Mouse (Mus musculus) embryonic fibroblast, embryonic 13.5 days (primary cell): ENCODE data around the gene Mnd1. TPM values are rescaled to one million over a fixed set of nuclear protein-coding genes. Genes with fewer than 3 reads are reported as not detected.

ENCODE experiments used
- H3K27ac ChIP-seq: 2 replicates; pipeline ENCODE4 v1.5.1; 2012; ENCODE audit warnings: low read length, control low read depth, inconsistent platforms; ENCODE audit not compliant: insufficient read depth
- H3K4me1 ChIP-seq: 2 replicates; pipeline ENCODE4 v1.6.1; 2011; ENCODE audit warnings: low read length; ENCODE audit not compliant: control insufficient read depth, insufficient read depth
- H3K4me3 ChIP-seq: 2 replicates; pipeline ENCODE4 v1.5.1; 2011; ENCODE audit warnings: mild to moderate bottlenecking, control low read depth, low read length; ENCODE audit not compliant: insufficient read depth
- CTCF ChIP-seq: IDR thresholded peaks from 2 replicates; pipeline ENCODE4 v1.5.1; 2011; ENCODE audit warnings: mild to moderate bottlenecking, control low read depth, low read length, moderate library complexity, borderline replicate concordance; ENCODE audit not compliant: insufficient read depth
- POLR2A ChIP-seq: IDR thresholded peaks from 2 replicates; pipeline ENCODE4 v1.6.1; 2011; ENCODE audit warnings: low read depth, mild to moderate bottlenecking, control low read depth, low read length, moderate library complexity
- polyA plus RNA-seq: library from polyadenylated mRNA; stranded (reverse); fragments of >200 nt; gene quantifications from 2 replicates; pipeline ENCODE4 v1.2.4, GENCODE M21; 2011; ENCODE audit warnings: low read depth; ENCODE audit not compliant: missing spikeins, insufficient read length

The Mnd1 gene
- polyA plus RNA-seq = 4.0 and 5.4 TPM in 2 replicates

DNA sequence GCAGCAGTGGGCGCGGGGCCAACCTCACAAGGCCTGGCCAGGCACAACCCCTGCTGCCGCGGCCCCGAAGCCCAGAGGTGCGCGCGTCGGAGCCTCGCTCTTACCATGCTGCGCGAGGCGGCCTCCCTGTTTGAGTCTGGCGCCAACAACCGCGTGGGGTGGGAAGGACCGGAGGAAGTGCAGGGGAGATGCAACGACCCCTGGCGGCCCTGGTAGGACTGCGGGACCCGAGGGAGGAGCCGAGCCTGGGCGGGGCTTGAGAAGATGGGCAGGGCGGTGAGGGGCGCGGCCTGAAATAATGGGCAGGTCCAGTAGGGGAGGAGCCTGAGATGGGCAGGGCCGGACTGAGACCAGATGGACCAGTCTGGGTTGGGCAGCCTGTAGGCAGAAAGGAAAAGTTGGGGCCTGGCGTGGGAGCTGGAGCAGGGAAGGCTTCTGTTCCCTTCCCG is at the start of gene Mnd1:
TSS of gene Mnd1 (minus strand) at position 229 of the 449 bp plus-strand sequence.
- Histone ChIP-seq H3K27ac (no peak within 1 kb of the TSS), H3K4me3 (peak within 1 kb of the TSS; percentile 40), H3K4me1 (peaks cover 4% of the 10 kb centered on the region)
- TF ChIP-seq CTCF (peak; percentile 78), POLR2A (peak; percentile 80)

DNA sequence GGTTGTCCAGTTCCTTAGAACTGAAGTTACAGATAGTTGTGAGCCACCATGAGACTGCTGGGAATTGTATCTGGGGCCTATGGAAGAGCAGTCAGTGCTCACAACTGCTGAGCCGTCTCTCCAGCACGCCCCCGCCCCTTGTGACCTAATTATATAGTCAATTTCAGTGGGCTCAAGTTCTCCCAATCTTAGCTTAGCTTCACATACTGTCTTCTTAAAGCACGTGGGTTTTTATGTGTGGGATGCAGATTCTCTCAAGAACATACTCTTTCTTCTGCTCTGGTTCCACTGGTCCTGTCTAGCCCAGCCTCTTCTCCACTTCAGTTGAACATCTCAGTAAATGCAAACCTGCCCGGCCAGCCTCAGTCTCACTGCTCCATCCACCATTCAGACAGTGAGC is 49.1 kb upstream of the Mnd1 start:
- TF ChIP-seq CTCF (no peak), POLR2A (no peak)
- H3K4me1 ChIP-seq = 0 out of 2 replicates have a peak, but pooled peaks cover 5% of the 10 kb centered on the region
- H3K27ac ChIP-seq = no peak overlapping the region

GRCm38 (mm10) chr3:84200559-84201420 is 45.2 kb upstream of the Mnd1 start:
- TF ChIP-seq CTCF (no peak), POLR2A (no peak)
- Histone ChIP-seq H3K27ac (no peak overlapping the region), H3K4me1 (no peaks in the 10 kb centered on the region), H3K4me3 (no peak overlapping the region)

More for the DNA sequence above, 49.1 kb upstream of the Mnd1 start:
- H3K4me3 ChIP-seq = no peak overlapping the region

- no peak overlapping the region for H3K27ac ChIP-seq
- no peak overlapping the region for H3K4me3 ChIP-seq
- TF ChIP-seq CTCF (0 out of 2 replicates have a peak, but pooled peaks have one; percentile 2), POLR2A (no peak)
- H3K4me1 ChIP-seq = no peaks in the 10 kb centered on the region
Measured at GRCm38 (mm10) chr3:84199516-84199915, 43.9 kb upstream of the Mnd1 start.

- Histone ChIP-seq H3K27ac (no peak overlapping the region), H3K4me1 (no peaks in the 10 kb centered on the region), H3K4me3 (no peak overlapping the region)
- TF ChIP-seq POLR2A = no peak
- TF ChIP-seq CTCF = no peak
Measured at GRCm38 (mm10) chr3:84198229-84198628, 42.6 kb upstream of the Mnd1 start.

GRCm38 (mm10) chr3:84193881-84194280 is 38.3 kb upstream of the Mnd1 start:
- TF ChIP-seq CTCF (no peak), POLR2A (no peak)
- Histone ChIP-seq H3K4me3 (no peak overlapping the region), H3K27ac (no peak overlapping the region), H3K4me1 (no peaks in the 10 kb centered on the region; the same call in 1 of the 2 replicates)

DNA sequence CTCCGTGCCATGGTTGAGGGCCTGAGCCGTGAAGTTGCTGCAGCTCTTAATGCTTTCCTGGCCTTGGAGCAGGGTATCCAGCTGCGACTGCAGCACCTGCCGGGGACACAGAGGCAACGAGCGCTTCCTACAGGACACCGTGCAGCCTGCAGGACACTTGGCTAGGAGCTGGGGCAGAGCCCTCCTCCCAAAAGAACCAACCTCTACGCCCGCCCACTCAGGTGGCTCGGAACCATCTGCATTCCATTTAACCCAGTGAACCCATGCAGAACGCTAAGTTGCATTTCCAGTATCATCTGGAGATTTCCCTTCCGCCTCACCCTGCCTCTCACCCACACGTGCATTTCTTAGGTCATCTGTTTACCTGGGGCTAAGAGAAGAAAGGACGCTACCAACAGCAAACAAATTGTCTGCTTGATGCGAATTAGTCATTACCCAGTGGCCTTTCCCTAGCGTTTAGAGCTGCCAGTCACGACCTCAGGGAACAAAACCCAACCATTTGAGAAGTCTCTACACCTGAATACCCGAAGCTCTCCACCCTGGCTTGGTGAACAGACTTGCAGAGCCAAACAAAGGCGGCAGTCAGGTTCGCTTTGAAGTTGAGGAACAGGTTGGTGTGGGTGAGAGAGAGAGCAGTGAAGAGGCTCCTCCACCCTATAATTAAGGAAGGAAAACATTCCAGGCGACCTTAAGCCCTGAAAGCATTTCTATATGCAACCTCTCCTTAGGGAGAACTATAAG is 35.7 kb upstream of the Mnd1 start:
- H3K4me1 ChIP-seq = no peaks in the 10 kb centered on the region; the same call in 1 of the 2 replicates
- H3K4me3 ChIP-seq = no peak overlapping the region
- no peak overlapping the region for H3K27ac ChIP-seq
- TF ChIP-seq CTCF = no peak
- TF ChIP-seq POLR2A = no peak

GRCm38 (mm10) chr3:84190513-84191061 is 35.0 kb upstream of the Mnd1 start:
- TF ChIP-seq POLR2A = no peak
- Histone ChIP-seq H3K4me3 (no peak overlapping the region), H3K4me1 (no peaks in the 10 kb centered on the region; the same call in 1 of the 2 replicates), H3K27ac (no peak overlapping the region)

DNA sequence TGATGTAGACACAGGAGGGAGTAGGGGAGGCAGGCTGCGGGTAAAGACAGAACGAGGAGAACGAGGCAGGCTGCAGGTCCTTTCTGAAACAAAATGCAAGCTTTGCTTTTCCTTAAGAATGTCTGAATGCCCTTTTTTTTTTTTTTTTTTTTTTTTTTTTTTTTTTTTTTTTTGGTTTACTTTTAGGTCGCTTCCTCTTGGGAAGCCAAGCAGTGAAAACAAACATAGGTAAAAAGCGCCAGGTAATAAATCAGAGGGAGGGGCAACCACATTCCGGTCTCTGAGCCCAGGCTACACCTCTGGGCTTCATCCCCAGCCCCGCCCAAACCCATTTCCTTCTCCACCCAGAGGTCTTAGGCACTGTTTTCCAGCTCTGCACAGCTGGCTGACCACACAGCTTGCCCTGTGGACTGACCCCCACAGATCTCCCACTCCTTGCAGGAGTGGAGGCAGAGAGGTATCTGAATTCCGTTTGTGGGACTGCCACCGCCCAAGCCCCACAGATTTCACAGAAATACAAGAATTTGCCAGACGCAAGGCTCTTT is 34.1 kb upstream of the Mnd1 start:
- TF ChIP-seq POLR2A (no peak), CTCF (no peak)
- Histone ChIP-seq H3K27ac (no peak overlapping the region), H3K4me1 (no peaks in the 10 kb centered on the region; the same call in 1 of the 2 replicates), H3K4me3 (no peak overlapping the region)

DNA sequence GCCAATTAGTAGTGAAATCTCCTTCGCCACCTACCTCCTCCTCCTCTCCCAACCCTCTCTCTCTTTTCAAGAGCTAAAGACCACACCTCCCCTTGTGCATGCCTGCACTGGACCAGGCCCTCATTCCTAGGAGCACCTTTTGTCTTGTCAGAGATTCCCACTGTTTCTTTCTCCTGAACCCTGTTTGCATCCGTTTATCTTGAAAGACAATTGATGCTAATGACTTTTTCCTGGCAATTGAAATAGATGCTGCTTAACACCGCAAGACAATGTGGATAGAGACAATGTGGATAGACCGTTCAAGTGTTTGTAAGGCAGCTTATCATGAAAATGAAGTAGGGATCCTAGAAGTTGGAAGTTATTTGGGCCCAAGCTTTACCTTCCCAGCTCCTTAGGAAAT is 26.1 kb upstream of the Mnd1 start:
- no peak for TF ChIP-seq CTCF
- TF ChIP-seq POLR2A = no peak
- no peak overlapping the region for H3K27ac ChIP-seq
- no peak overlapping the region for H3K4me3 ChIP-seq
- H3K4me1 ChIP-seq = no peaks in the 10 kb centered on the region
